Mouse (Mus musculus): ENCODE measurements around the gene Nat10. TPM values are rescaled to one million over a fixed set of nuclear protein-coding genes. Genes with fewer than 3 reads are reported as not detected.

Gene Nat10
- 12.5 and 12.7 TPM in 2 replicates for polyA plus RNA-seq (2012; rRNA removed)

GRCm38 (mm10) chr2:103760906-103761716 is at the start of gene Nat10:
Gene Nat10 (minus strand): TSS chr2:103761270.

GRCm38 (mm10) chr2:103797491-103798009 is 36.5 kb upstream of the Nat10 start, which contains the start of gene Caprin1:
Gene Caprin1 (minus strand): TSS chr2:103797649.

Other genes starting within 250 kb of the Nat10 start
- 3.7 and 5.2 TPM in 2 replicates for gene Abtb2, start 195.0 kb downstream of the Nat10 start, polyA plus RNA-seq (2012; rRNA removed)
- gene Caprin1, start 36.4 kb upstream of the Nat10 start, polyA plus RNA-seq (2012; rRNA removed), result 31.0 and 34.8 TPM in 2 replicates
- 4.5 and 6.7 TPM in 2 replicates for gene Lmo2, start 196.7 kb upstream of the Nat10 start, polyA plus RNA-seq (2012; rRNA removed)